Mouse (Mus musculus) erythroblast, adult 5-6 weeks (primary cell): ENCODE data around the gene Kng1. TPM values are rescaled to one million over a fixed set of nuclear protein-coding genes. Genes with fewer than 3 reads are reported as not detected.
"Not testable (repeated sequence)": the region's sequence is repeated elsewhere in the genome, so short reads cannot be mapped to it uniquely, and the experiment has no call there.

Experiments used
- ATAC-seq: replicated peaks from 2 replicates; pipeline ENCODE4 v1.8.0; 2016; ENCODE audit warnings: moderate number of reproducible peaks, mild to moderate bottlenecking, moderate TSS enrichment, inconsistent platforms; ENCODE audit not compliant: poor library complexity, low FRiP score, severe bottlenecking
- total RNA-seq, 2 experiments: library from RNA; stranded (forward) in 1 of 2; stranded (reverse) in 1 of 2; fragments of 150-400 nt in 1 of 2; fragments of 200-764, 138-1000 nt in 1 of 2; gene quantifications; 2 replicates each; pipeline versions ENCODE4 v1.2.3 to v1.2.4; 2015 to 2017; ENCODE audit warnings: low replicate concordance in 2 of 2

The Kng1 gene
- not detected in 2 replicates for total RNA-seq (2015; ENCODE audit: low replicate concordance)
- total RNA-seq (2017; ENCODE audit: low replicate concordance) = 0.51 TPM in 1 of 2 replicates, not detected in the other

- ATAC-seq = not testable (repeated sequence)
These were observed at the start of gene Kng1 for GRCm38 (mm10) chr16:23057668-23058447. TSS of gene Kng1 (plus strand) at chr16:23057865.

GRCm38 (mm10) chr16:23013786-23014185 lies 43.9 kb upstream of the Kng1 start:
- not testable (repeated sequence) for ATAC-seq

- ATAC-seq = not testable (repeated sequence)
These were observed 43.0 kb upstream of the Kng1 start for GRCm38 (mm10) chr16:23014645-23015044.

- ATAC-seq = not testable (repeated sequence)
These were observed 37.1 kb upstream of the Kng1 start for GRCm38 (mm10) chr16:23020571-23020970.

DNA sequence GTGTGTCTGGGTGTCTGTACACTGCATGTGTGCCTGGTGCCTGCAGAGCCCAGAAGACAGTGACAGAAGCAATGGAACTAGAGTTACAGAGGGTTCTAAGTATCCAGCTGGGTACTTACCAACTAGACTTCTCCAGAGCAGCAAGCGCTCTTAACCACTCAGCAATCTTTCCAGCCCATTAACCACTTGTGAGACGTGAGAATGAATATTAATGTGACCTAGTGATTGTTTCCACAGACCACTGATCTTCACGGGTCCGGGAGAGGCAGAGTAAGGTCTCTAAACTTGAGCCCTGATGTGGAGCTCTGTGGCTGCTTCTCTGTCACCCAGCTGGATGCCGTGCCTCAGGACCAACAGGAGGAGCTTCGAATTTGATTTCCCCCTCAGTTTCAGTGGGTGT lies 32.6 kb upstream of the Kng1 start:
- ATAC-seq = no peak

DNA sequence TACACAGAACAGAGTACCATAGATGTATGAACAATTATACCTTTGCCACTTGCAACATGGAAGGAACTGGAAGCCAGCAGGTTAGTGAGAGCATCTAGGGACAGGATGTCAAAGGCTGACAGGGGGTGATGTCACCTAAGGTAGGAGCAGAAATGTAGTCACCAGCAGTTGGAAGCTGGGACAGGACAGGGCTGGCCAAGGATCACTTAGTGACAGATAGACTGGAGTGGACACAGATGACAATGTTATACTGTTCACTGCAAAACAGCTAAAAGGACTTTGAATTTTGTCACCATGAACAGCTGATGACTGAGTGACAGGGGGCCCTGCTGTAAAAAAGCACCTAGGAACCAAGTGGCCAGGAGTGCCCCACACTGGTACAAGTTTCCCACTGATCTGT lies 31.1 kb upstream of the Kng1 start:
- ATAC-seq = no peak

DNA sequence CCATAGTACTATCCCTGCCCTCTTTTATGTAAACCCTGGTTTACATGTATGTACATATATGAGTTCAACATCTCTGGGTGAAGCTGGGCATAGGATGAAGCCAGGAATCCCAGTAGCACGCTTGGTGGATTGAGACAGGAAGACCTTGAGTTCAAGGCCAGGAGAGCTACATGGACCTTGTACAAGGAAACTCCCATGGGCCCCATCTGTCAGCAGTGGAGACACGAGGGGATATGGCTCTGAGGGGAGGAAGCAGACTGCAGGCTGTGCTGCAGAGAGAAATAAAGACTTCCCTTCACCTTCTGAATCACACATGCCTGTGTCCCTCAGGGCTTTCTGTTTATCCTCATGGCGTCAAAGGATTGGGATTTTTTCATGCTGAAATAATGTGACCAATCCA lies 30.3 kb upstream of the Kng1 start:
- ATAC-seq = not testable (repeated sequence)

- ATAC-seq = not testable (repeated sequence)
These were observed 28.6 kb upstream of the Kng1 start, which contains the start of gene Kng2 for GRCm38 (mm10) chr16:23028966-23029600. TSS of gene Kng2 (minus strand) at chr16:23029482.

DNA sequence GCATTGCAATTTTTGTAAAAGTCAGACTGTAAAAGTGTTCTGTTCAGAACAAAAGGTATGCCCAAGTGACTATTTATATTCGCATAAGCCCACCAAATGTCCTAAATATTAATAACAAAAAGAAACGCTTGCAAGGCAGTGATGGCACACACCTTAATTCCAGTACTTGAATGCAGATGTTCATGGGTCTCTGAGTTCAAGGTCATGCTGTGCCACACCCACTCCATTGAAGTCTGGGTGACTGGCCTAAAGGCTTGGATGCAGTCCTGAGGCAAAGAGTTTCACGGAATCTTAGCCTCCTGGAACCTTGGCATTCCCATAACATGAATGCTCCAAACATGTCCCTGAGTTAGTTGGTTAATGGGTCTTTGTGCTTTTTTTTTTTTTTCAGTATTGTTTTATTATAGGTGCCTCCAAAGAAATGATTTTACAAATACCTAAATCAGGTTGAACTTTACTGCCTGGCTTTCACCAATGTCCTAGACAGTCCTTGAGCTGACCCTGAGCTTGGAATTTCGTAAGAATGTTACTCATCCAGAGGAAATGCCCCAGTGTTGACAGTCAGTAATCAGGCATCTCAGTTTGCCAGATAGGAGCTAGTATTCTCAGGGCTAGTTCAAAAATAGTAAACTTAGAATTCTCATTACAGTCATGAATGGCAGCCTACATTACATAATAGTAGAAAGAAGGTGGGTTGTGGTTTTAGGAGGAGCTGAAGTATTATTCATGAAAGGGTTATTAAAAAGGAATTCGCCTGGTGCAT lies 26.8 kb upstream of the Kng1 start:
- no peak for ATAC-seq

GRCm38 (mm10) chr16:23033673-23034072 lies 24.0 kb upstream of the Kng1 start:
- ATAC-seq = no peak

- ATAC-seq = no peak
These were observed 19.9 kb upstream of the Kng1 start for GRCm38 (mm10) chr16:23037744-23038143.

GRCm38 (mm10) chr16:23039281-23039680 lies 18.4 kb upstream of the Kng1 start:
- no peak for ATAC-seq

GRCm38 (mm10) chr16:23040876-23041275 lies 16.8 kb upstream of the Kng1 start:
- no peak for ATAC-seq

- ATAC-seq = no peak
These were observed 11.3 kb upstream of the Kng1 start for GRCm38 (mm10) chr16:23046319-23046718.

DNA sequence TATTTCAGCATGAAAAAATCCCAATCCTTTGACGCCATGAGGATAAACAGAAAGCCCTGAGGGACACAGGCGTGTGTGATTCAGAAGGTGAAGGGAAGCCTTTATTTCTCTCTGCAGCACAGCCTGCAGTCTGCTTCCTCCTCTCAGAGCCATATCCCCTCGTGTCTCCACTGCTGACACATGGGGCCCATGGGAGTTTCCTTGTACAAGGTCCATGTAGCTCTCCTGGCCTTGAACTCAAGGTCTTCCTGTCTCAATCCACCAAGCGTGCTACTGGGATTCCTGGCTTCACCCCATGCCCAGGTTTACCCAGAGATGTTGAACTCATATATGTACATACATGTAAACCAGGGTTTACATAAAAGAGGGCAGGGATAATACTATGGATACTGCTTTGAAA lies 2.0 kb downstream of the Kng1 start:
- not testable (repeated sequence) for ATAC-seq

DNA sequence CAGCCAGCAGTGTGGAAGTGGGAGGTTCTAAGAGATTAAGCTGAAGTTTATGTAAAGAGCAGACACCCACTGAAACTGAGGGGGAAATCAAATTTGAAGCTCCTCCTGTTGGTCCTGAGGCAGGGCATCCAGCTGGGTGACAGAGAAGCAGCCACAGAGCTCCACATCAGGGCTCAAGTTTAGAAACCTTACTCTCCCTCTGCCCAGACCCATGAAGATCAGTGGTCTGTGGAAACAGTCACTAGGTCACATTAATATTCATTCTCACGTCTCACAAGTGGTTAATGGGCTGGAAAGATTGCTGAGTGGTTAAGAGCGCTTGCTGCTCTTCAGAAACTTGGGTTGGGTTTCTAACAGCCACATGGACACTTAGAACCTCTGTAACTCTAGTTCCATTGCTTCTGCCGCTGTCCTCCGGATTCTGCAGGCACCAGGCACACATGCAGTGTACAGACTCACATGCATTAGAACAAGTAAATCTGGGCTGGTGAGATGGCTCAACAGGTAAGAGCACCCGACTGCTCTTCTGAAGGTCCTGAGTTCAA lies 3.2 kb downstream of the Kng1 start:
- not testable (repeated sequence) for ATAC-seq

DNA sequence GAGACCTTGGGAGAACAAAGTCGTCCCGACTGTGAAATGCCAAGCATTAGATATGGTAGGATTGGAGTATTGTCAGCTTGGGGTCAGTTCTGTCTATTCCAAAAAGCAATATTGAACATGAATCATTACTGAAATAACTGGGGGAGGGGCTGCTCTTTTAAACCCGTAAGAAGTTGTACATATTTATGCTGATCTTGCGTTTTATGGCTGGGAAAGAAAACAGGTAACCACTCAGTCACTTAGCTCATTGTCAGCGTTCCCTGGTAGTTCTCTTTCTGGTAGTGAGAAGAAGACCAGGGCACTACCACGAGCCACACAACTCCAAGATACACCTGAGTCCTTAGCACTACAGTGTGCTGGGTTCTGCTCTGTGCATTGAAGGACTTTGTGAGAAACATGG lies 19.9 kb downstream of the Kng1 start:
- ATAC-seq = not testable (repeated sequence)

GRCm38 (mm10) chr16:23087159-23087558 lies 29.5 kb downstream of the Kng1 start:
- not testable (repeated sequence) for ATAC-seq

DNA sequence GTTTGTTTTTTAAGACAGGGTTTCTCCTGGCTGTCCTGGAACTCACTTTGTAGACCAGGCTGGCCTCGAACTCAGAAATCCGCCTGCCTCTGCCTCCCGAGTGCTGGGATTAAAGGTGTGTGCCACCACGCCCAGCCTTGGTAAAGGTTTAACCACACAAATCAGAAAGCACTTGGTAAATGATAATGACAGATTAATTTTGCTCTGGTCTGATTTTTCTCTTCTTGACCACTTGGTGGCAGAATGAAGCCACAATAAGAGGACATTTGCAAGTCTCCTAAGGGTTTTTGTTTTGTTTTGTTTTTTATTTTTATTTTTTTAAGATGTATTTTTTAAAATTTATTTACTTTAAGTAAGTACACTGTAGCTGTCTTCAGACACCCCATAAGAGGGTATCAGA lies 30.0 kb downstream of the Kng1 start:
- ATAC-seq = not testable (repeated sequence)

DNA sequence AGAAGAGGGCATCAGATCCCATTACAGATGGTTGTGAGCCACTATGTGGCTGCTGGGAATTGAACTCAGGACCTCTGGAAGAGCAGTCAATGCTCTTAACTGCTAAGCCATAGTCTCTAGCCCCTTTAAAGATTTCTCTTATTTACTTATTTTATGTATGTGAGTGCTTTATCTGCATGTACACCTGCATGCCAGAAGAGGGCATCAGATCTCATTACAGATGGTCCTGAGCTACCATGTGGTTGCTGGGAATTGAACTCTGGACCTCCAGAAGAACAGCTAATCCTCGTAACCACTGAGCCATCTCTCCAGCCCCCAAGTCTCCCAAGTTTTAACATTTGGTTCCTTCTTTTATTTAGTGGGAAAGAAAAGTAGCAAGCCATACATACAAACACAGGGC lies 30.8 kb downstream of the Kng1 start:
- ATAC-seq = not testable (repeated sequence)
